Mouse (Mus musculus) MEL (cell line): Measurements from ENCODE around the gene Kmo. TPM values are rescaled to one million over a fixed set of nuclear protein-coding genes. Genes with fewer than 3 reads are reported as not detected.

ENCODE experiments used
- DNase-seq: peaks from one replicate; pipeline ENCODE4 v3.0.0; 2011; ENCODE audit warnings: low read depth, low spot score
- H3K27ac ChIP-seq: 2 replicates; pipeline ENCODE4 v1.5.1; 2012; ENCODE audit warnings: low read depth, mild to moderate bottlenecking, control low read depth, low read length, moderate library complexity; ENCODE audit not compliant: control insufficient read depth
- H3K27me3 ChIP-seq, 2 experiments: fragments of 150-350 bp in 1 of 2; sonication (generic) in 1 of 2; 2 replicates each; pipeline ENCODE4 v1.6.1; 2012; ENCODE audit warnings: low read length in 2 of 2, mild to moderate bottlenecking in 2 of 2, improper control_type of control experiment in 1 of 2, moderate library complexity in 1 of 2; ENCODE audit not compliant: insufficient read depth in 2 of 2, control insufficient read depth in 1 of 2
- H3K36me3 ChIP-seq, 2 experiments: 2 replicates each; pipeline ENCODE4 v1.6.1; 2012 to 2014; ENCODE audit warnings: low read length in 2 of 2, improper control_type of control experiment in 1 of 2, inconsistent platforms in 1 of 2, mild to moderate bottlenecking in 1 of 2; ENCODE audit not compliant: insufficient read depth in 2 of 2, control insufficient read depth in 1 of 2
- H3K4me1 ChIP-seq, 2 experiments: fragments of 150-350 bp in 1 of 2; sonication (generic) in 1 of 2; 2 replicates each; pipeline ENCODE4 v1.6.1; 2012; ENCODE audit warnings: low read length in 2 of 2, improper control_type of control experiment in 1 of 2, mild to moderate bottlenecking in 1 of 2; ENCODE audit not compliant: insufficient read depth in 2 of 2, control insufficient read depth in 1 of 2
- H3K4me3 ChIP-seq, 2 experiments: fragments of 150-350 bp in 1 of 2; sonication (generic) in 1 of 2; 2 replicates each; pipeline ENCODE4 v1.5.1; 2012; ENCODE audit warnings: low read depth in 2 of 2, low read length in 2 of 2, mild to moderate bottlenecking in 2 of 2, moderate library complexity in 2 of 2, control low read depth in 1 of 2, improper control_type of control experiment in 1 of 2; ENCODE audit not compliant: control insufficient read depth in 1 of 2, insufficient read depth in 1 of 2
- H3K79me2 ChIP-seq: 2 replicates; pipeline ENCODE4 v1.6.1; 2012; ENCODE audit warnings: mild to moderate bottlenecking, low read length, moderate library complexity; ENCODE audit not compliant: control insufficient read depth, poor library complexity, insufficient read depth
- H3K9ac ChIP-seq: 2 replicates; pipeline ENCODE4 v1.6.1; 2012; ENCODE audit warnings: low read depth, mild to moderate bottlenecking, control low read depth, low read length, moderate library complexity; ENCODE audit not compliant: control insufficient read depth, poor library complexity, severe bottlenecking
- H3K9me3 ChIP-seq: fragments of 150-350 bp; sonication (generic); replicated peaks from 2 replicates; pipeline ENCODE4 v1.6.1; 2012; ENCODE audit warnings: mild to moderate bottlenecking, low read length, improper control_type of control experiment, moderate library complexity; ENCODE audit not compliant: insufficient read depth
- CHD1 ChIP-seq: IDR thresholded peaks from 2 replicates; pipeline ENCODE4 v1.6.1; 2012; ENCODE audit warnings: low read depth, mild to moderate bottlenecking, inconsistent platforms, low read length, improper control_type of control experiment
- CTCF ChIP-seq, 3 experiments: IDR thresholded peaks in 2 of 3; conservative IDR thresholded peaks in 1 of 3; 2 replicates each; pipeline ENCODE4 v1.5.1; 2011 to 2012; ENCODE audit warnings: low read length in 3 of 3, low read depth in 2 of 3, mild to moderate bottlenecking in 2 of 3, improper control_type of control experiment in 1 of 3, inconsistent platforms in 1 of 3, mixed read lengths in 1 of 3, moderate library complexity in 1 of 3; ENCODE audit not compliant: control insufficient read depth in 1 of 3, insufficient read depth in 1 of 3, poor library complexity in 1 of 3, severe bottlenecking in 1 of 3
- E2F4 ChIP-seq: IDR thresholded peaks from 2 replicates; pipeline ENCODE4 v1.6.1; 2011; ENCODE audit warnings: low read depth, low read length, improper control_type of control experiment, borderline replicate concordance
- ELF1 ChIP-seq: IDR thresholded peaks from 2 replicates; pipeline ENCODE4 v1.6.1; 2014; ENCODE audit warnings: low read depth, mild to moderate bottlenecking, inconsistent platforms, low read length, improper control_type of control experiment, moderate library complexity
- EP300 ChIP-seq, 2 experiments: IDR thresholded peaks; 2 replicates each; pipeline ENCODE4 v1.6.1; 2011; ENCODE audit warnings: improper control_type of control experiment in 2 of 2, low read length in 2 of 2, low read depth in 1 of 2, mild to moderate bottlenecking in 1 of 2
- ETS1 ChIP-seq: IDR thresholded peaks from 2 replicates; pipeline ENCODE4 v1.6.1; 2012; ENCODE audit warnings: low read depth, mild to moderate bottlenecking, inconsistent platforms, low read length, improper control_type of control experiment, moderate library complexity
- GABPA ChIP-seq: IDR thresholded peaks from 2 replicates; pipeline ENCODE4 v1.6.1; 2012; ENCODE audit warnings: low read depth, mild to moderate bottlenecking, inconsistent platforms, low read length, improper control_type of control experiment, moderate library complexity
- HCFC1 ChIP-seq: IDR thresholded peaks from 2 replicates; pipeline ENCODE4 v1.6.1; 2012; ENCODE audit warnings: low read depth, mild to moderate bottlenecking, inconsistent platforms, low read length, improper control_type of control experiment, moderate library complexity
- JUND ChIP-seq: IDR thresholded peaks from 2 replicates; pipeline ENCODE4 v1.6.1; 2011; ENCODE audit warnings: low read depth, mild to moderate bottlenecking, improper control_type of control experiment, low read length
- KAT2A ChIP-seq: conservative IDR thresholded peaks from 2 replicates; pipeline ENCODE4 v1.6.1; 2012; ENCODE audit warnings: low read depth, low read length, improper control_type of control experiment, inconsistent platforms
- MAFK ChIP-seq: IDR thresholded peaks from 2 replicates; pipeline ENCODE4 v1.6.1; 2011; ENCODE audit warnings: low read depth, mild to moderate bottlenecking, low read length, improper control_type of control experiment, borderline replicate concordance
- MAZ ChIP-seq: IDR thresholded peaks from 2 replicates; pipeline ENCODE4 v1.6.1; 2012; ENCODE audit warnings: low read depth, mild to moderate bottlenecking, inconsistent platforms, low read length, improper control_type of control experiment
- MEF2A ChIP-seq: IDR thresholded peaks from 2 replicates; pipeline ENCODE4 v1.6.1; 2014; ENCODE audit warnings: low read depth, mild to moderate bottlenecking, inconsistent platforms, low read length, improper control_type of control experiment; ENCODE audit not compliant: poor library complexity, insufficient replicate concordance, severe bottlenecking; ENCODE audit errors: extremely low read depth
- MXI1 ChIP-seq: IDR thresholded peaks from 2 replicates; pipeline ENCODE4 v1.6.1; 2011; ENCODE audit warnings: mild to moderate bottlenecking, low read depth, low read length, improper control_type of control experiment
- MYB ChIP-seq: IDR thresholded peaks from 2 replicates; pipeline ENCODE4 v1.6.1; 2011; ENCODE audit warnings: mild to moderate bottlenecking, low read depth, low read length, improper control_type of control experiment
- NELFE ChIP-seq: IDR thresholded peaks from 2 replicates; pipeline ENCODE4 v1.6.1; 2011; ENCODE audit warnings: low read depth, low read length, improper control_type of control experiment
- RCOR1 ChIP-seq: IDR thresholded peaks from 2 replicates; pipeline ENCODE4 v1.6.1; 2012; ENCODE audit warnings: low read depth, mild to moderate bottlenecking, inconsistent platforms, low read length, improper control_type of control experiment
- SIN3A ChIP-seq: IDR thresholded peaks from 2 replicates; pipeline ENCODE4 v1.6.1; 2012; ENCODE audit warnings: low read length, improper control_type of control experiment, inconsistent platforms
- TAL1 ChIP-seq: IDR thresholded peaks from 2 replicates; pipeline ENCODE4 v1.6.1; 2012; ENCODE audit warnings: mild to moderate bottlenecking, inconsistent platforms, low read length, moderate library complexity, mixed read lengths
- TBP ChIP-seq: IDR thresholded peaks from 2 replicates; pipeline ENCODE4 v1.8.0; 2011; ENCODE audit warnings: low read depth, low read length, improper control_type of control experiment
- UBTF ChIP-seq: IDR thresholded peaks from 2 replicates; pipeline ENCODE4 v1.6.1; 2012; ENCODE audit warnings: low read depth, mild to moderate bottlenecking, inconsistent platforms, low read length, improper control_type of control experiment, moderate library complexity, borderline replicate concordance; ENCODE audit not compliant: insufficient read depth
- USF2 ChIP-seq, 2 experiments: IDR thresholded peaks; 2 replicates each; pipeline ENCODE4 v1.6.1; 2011 to 2012; ENCODE audit warnings: improper control_type of control experiment in 2 of 2, low read length in 2 of 2, borderline replicate concordance in 1 of 2, inconsistent platforms in 1 of 2, low read depth in 1 of 2, mild to moderate bottlenecking in 1 of 2; ENCODE audit not compliant: insufficient read depth in 1 of 2
- ZKSCAN1 ChIP-seq: IDR thresholded peaks from 2 replicates; pipeline ENCODE4 v1.6.1; 2012; ENCODE audit warnings: low read depth, mild to moderate bottlenecking, inconsistent platforms, low read length, improper control_type of control experiment, moderate library complexity
- ZMIZ1 ChIP-seq: IDR thresholded peaks from 2 replicates; pipeline ENCODE4 v1.6.1; 2012; ENCODE audit warnings: low read depth, mild to moderate bottlenecking, inconsistent platforms, low read length, improper control_type of control experiment, moderate library complexity
- ZNF384 ChIP-seq: IDR thresholded peaks from 2 replicates; pipeline ENCODE4 v1.6.1; 2012; ENCODE audit warnings: low read depth, mild to moderate bottlenecking, inconsistent platforms, low read length, improper control_type of control experiment
- polyA plus RNA-seq, 2 experiments: library from polyadenylated mRNA; stranded (reverse) in 1 of 2; unstranded in 1 of 2; fragments of >175 nt in 1 of 2; fragments of >200 nt in 1 of 2; gene quantifications; 2 replicates each; pipeline versions ENCODE4 v1.2.1 to v1.2.4; 2012; ENCODE audit warnings: low replicate concordance in 2 of 2, low read depth in 1 of 2; ENCODE audit not compliant: insufficient read length in 2 of 2, insufficient read depth in 1 of 2, missing spikeins in 1 of 2
- total RNA-seq: library from RNA; depleted of rRNA; stranded (reverse); fragments of 300-350 nt; gene quantifications from 2 replicates; pipeline ENCODE4 v1.2.3, GENCODE M21; 2012

Gene Kmo
- total and polyA plus RNA-seq, 3 experiments: 0.27 to 1.6 TPM; not detected in 1

DNA sequence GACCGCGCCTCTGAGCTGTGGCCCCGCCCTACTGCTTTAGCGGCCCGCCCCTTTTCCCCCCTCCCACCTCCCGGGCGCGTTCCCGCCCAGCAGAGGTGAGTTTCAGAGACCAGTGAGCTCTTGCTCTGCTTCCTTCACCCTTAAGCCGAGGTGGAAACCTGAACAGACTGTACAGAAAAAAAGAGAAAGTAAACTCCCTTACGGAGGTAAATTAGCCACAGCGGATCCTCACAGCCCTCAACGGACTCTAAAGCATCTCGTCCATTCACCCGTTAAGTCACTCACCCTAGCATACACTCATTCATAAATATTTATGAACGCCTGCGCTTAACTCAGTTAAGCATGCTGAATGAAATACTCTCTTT is 72.8 kb downstream of the Kmo start:
- TF ChIP-seq UBTF: no peak
- no peak for TF ChIP-seq ETS1
- no peak for TF ChIP-seq MEF2A
- TF ChIP-seq GABPA: no peak
- no peak for TF ChIP-seq JUND
- TF ChIP-seq MAFK: no peak
- TF ChIP-seq ELF1: no peak
- TF ChIP-seq MAZ: 0 out of 2 replicates have a peak, but pooled peaks have one; percentile 93
- TF ChIP-seq ZKSCAN1: no peak
- TF ChIP-seq HCFC1: no peak
- TF ChIP-seq TAL1: no peak
- peak; percentile 79 for TF ChIP-seq E2F4
- no peak for TF ChIP-seq ZNF384
- no peak for TF ChIP-seq USF2 (IDR thresholded peaks at IDR 0.05; ENCODE audit: borderline replicate concordance in 1 of 2, insufficient read depth in 1 of 2, low read depth in 1 of 2, low read length in 2 of 2)
- TF ChIP-seq SIN3A: peak; percentile 65
- TF ChIP-seq CTCF (IDR thresholded peaks at IDR 0.05 in 2 of 3, conservative IDR thresholded peaks at IDR 0.05 in 1 of 3; ENCODE audit: control insufficient read depth in 1 of 3, insufficient read depth in 1 of 3, low read depth in 2 of 3, low read length in 3 of 3, poor library complexity in 1 of 3, severe bottlenecking in 1 of 3): no peak
- no peak for TF ChIP-seq MYB
- no peak for TF ChIP-seq NELFE
- no peak for TF ChIP-seq ZMIZ1
- TF ChIP-seq EP300 (IDR thresholded peaks at IDR 0.05; ENCODE audit: low read depth in 1 of 2, low read length in 2 of 2): no peak
- TF ChIP-seq RCOR1: no peak
- TF ChIP-seq CHD1: no peak
- TF ChIP-seq KAT2A: no peak
- TF ChIP-seq MXI1: no peak
- no peak for TF ChIP-seq TBP
- no peaks in the 10 kb centered on the region; a peak in 2 of 4 replicates for H3K4me1 ChIP-seq
- peak overlapping the region; percentile 71 for H3K9ac ChIP-seq
- H3K36me3 ChIP-seq: peaks cover 0 to 13% of the 10 kb centered on the region in 2 experiments; a peak in 2 of 4 replicates
- no peaks in the 10 kb centered on the region for H3K9me3 ChIP-seq
- peaks cover 6% of the 10 kb centered on the region for H3K79me2 ChIP-seq
- H3K4me3 ChIP-seq: peak overlapping the region; percentile 82 to 91
- H3K27me3 ChIP-seq: no peaks in the 10 kb centered on the region
- no peak for DNase-seq
- H3K27ac ChIP-seq: no peak overlapping the region
